Mouse (Mus musculus): ENCODE results near the gene Chordc1.
A peak's percentile ranks its signal among the peaks of the same experiment; 100 is the strongest.
"Not testable (repeated sequence)": the region's sequence is repeated elsewhere in the genome, so short reads cannot be mapped to it uniquely, and the experiment has no call there.

The Chordc1 gene

DNA sequence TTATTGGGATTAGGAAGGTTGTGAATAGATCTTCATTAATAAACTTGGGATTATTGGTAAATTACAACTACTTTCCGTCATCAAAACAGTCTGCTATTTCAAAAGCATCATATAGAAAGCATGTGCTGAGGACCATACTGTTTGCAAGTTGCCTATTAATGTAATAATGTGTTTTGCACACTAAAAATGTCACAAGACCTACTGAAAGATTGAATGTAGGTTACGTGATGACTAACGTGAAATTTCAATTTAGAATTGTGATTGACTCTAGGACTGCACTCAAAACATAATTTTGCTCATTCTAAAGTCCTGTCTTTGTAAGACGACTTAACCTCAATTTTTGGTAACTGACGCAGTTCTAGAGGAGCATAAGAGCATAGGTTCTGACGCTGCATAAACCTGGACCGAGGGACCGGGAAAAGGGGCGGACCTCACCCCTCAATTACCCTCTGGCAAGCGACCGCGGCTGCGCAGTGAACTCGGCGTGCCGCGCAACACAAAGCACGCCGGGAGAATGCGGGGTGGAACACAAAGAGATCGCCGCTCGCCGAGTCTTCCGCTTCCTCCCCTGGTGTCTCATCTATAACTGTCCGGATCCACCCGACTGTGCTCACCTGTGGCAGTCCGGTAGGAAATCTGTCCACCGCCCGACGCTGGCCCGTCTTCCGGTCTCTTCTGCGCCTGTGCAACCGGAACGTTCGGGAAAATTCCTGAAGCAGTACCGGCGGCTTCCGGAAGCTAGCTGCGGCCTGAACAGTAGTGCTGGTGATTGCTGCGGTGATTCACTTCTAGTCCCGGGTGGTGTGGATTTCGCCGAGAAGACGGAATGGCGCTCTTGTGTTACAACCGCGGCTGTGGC lies at the start of gene Chordc1:
Gene Chordc1, plus strand, starts transcription at position 555 of the 859 bp plus-strand sequence.
- DNase-seq (ENCODE audit: low read depth) = peak; percentile 97

DNA sequence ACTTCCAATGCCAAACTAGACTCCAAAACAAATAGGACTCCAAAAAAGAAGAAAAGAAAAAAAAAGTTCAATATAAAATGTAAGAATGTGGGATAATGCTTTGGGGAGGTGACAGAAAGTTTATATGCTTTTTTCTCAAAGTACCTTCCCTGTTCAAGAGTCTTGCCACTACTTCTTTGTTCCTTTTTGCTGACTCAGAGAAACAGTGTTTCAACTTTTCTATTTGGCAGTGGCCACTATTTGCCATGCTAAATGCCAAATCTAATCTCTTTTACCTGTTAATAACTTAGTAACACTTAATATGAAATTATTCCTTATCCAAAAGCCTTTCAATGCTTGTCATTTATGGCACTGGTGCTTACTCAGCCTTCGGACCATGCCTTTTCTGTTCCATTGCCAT lies 16.0 kb upstream of the Chordc1 start:
- no peak for DNase-seq (ENCODE audit: low read depth)

DNA sequence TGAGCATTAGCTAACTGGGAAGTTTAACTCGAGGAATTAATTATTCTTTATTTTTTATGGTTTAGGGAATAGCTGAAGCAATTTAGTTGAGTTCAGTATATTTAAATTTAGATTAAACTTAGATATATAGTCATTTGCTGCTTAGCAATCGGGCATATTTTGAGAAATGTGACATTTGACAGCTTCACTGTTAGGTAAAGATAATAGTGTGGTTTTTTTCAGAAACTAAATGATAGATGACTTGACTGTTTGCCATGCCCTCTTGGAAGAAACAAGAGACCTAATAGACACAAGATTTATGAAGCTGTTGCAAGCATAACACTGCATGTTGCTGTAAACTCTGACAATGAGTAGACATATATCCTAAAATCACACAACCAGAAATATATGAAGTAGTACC lies 15.1 kb upstream of the Chordc1 start:
- DNase-seq (ENCODE audit: low read depth) = no peak

DNA sequence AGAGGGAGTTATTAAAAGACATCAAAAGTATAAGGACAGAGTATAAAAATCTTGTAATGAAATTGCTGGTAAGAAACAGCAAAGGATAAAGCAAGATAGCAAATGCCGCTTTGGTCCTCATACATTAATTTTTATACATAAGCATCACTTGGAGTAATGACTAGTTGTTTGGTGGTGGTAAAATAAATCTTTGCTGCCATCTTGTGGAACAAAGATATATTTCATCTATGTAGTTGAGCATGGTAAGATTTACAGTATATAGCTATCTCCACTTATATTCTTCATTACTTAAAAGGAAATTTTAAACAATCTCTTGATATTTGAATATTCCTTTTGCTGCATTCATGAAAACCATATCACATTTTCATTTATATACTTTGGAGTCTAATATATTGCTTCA lies 14.4 kb upstream of the Chordc1 start:
- peak; percentile 63 for DNase-seq (ENCODE audit: low read depth)

DNA sequence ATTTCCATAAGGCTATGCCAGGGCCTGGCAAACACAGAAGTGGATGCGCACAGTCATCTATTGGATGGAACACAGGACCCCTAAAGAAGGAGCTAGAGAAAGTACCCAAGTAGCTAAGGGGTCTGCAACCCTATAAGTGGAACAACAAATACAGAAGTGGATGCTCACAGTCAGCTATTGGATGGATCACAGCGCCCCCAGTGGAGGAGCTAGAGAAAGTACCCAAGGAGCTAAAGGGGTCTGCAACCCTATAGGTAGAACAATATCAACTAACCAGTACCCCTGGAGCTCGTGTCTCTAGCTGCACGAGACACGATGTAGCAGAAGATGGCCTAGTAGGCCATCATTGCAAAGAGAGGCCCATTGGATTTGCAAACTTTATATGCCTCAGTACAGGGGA lies 13.2 kb upstream of the Chordc1 start:
- DNase-seq (ENCODE audit: low read depth) = not testable (repeated sequence)

DNA sequence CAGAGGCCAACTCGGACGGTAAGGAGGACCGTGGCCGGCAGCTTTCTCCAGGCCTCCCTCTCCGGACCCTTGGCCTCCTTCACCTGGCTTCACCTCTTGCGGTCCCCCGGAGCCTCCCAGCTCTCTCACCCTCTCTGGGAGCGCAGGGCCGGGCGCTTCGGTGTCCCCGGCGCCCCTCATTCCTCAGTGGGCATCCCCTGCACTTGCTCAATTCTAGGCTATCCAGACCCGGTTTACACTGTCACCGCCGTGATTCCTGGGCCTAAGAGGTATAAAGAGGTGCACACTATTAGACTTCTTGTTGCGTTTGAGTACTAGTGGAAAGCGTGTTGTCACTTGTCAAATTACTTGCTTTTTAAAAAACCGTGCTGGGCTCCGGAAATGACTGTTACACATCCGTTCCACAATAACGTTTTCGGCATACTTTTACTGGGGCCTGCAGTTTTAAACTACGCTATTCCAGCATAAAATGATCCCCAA lies 558 bp downstream of the Chordc1 start:
- DNase-seq (ENCODE audit: low read depth) = peak; percentile 77

DNA sequence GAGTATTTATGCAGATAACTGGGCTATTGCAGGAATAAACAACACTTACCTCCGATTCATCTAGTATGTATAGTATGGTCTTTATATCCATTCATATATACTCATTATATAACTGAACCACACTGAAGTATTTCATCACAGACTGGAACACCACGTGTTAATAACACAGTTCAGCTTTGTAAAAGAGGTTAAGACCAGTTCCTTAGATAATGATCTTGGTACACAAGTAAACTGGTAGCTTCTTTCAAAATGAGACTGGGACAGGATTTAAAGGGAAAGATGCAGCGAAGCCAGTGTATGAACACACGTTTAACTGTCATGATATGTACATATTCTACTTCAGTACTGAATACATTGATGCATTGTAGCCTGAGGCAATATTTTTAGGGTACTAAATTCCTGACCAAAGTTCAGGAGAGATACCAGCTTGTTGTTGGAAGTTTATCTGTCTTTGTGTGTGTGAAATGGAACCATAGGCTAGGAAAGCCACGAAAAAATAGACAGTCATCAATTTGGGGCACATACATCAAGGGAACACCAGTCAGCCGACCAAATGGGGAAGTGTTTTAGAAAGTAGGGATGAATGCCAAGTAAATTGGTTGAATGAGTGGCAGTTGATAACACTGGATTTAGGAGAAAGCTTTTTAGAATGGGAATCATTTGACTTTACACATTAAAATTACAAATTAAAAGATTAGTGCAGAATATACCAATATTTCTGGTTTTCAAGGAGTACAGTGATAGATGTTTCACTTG lies 1.3 kb downstream of the Chordc1 start:
- no peak for DNase-seq (ENCODE audit: low read depth)

DNA sequence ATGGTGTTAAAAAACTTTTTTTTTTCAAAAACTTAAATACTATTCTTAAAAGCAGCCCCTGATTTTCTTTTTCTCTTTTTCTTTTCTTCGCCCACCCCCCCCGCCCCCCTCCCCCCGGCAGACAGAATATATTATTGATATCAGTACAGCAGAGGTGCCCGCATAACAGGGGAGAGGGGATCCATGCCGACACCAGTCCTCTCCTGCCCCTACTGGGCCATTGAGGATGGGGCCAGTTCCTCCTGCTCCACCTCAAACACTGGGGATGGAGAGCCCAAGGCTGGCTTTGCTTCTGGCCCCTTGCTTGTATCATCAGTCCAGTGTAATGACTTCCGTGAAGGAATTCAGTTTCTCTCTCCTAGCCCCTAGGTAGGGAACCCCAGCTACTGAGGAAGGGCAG lies 6.4 kb downstream of the Chordc1 start:
- no peak for DNase-seq (ENCODE audit: low read depth)

DNA sequence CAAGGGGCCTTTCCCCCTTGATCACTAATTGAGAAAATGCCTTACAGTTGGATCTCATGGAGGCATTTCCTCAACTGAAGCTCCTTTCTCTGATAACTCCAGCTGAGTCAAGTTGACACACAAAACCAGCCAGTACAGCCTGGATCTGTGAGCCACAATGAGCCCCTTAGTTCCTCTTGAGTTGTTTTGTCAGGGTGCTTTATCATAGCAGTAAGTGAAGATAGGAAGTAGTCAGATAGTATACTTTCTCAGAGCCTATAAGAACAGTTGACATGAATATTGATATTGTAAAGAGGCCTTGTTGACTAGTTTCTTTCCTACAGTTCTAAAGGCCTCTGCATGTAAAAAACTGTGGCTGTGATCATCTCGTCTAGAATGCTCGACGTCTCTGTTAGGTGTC lies 28.1 kb downstream of the Chordc1 start:
- DNase-seq (ENCODE audit: low read depth) = no peak
